Mouse (Mus musculus) intestine, postnatal 0 days (tissue): ENCODE results near the gene Dock2. TPM values are rescaled to one million over a fixed set of nuclear protein-coding genes. Genes with fewer than 3 reads are reported as not detected.

Source experiments
- ATAC-seq: fragments of 200-750 bp; cut with Nextera tagmentation; 2 replicates; pipeline ENCODE4 v1.8.0; 2017; ENCODE audit warnings: mild to moderate bottlenecking, moderate TSS enrichment, moderate library complexity
- H3K27ac ChIP-seq: fragments of 300-500 bp; sonication (generic); 2 replicates; pipeline ENCODE4 v1.5.1; 2014; ENCODE audit warnings: mild to moderate bottlenecking, low read depth, low read length, moderate library complexity
- H3K27me3 ChIP-seq: fragments of 300-500 bp; sonication (generic); replicated peaks from 2 replicates; pipeline ENCODE4 v1.6.1; 2014; ENCODE audit warnings: low read length, mixed read lengths; ENCODE audit not compliant: control insufficient read depth, insufficient read depth
- H3K36me3 ChIP-seq: fragments of 300-500 bp; sonication (generic); 2 replicates; pipeline ENCODE4 v1.6.1; 2014; ENCODE audit warnings: mild to moderate bottlenecking, moderate library complexity; ENCODE audit not compliant: control insufficient read depth, insufficient read depth
- H3K4me1 ChIP-seq: fragments of 300-500 bp; sonication (generic); replicated peaks from 2 replicates; pipeline ENCODE4 v1.6.1; 2014; ENCODE audit warnings: antibody characterized with exemption, low read length, mixed read lengths; ENCODE audit not compliant: control insufficient read depth, insufficient read depth
- H3K4me2 ChIP-seq: fragments of 300-500 bp; sonication (generic); replicated peaks from 2 replicates; pipeline ENCODE4 v1.6.1; 2014; ENCODE audit warnings: low read depth, mild to moderate bottlenecking, moderate library complexity
- H3K4me3 ChIP-seq: fragments of 300-500 bp; sonication (generic); 2 replicates; pipeline ENCODE4 v1.5.1; 2014; ENCODE audit warnings: low read depth, low read length
- H3K9ac ChIP-seq: fragments of 300-500 bp; sonication (generic); 2 replicates; pipeline ENCODE4 v1.6.1; 2014; ENCODE audit warnings: mild to moderate bottlenecking, low read depth, low read length
- H3K9me3 ChIP-seq: fragments of 300-500 bp; sonication (generic); 2 replicates; pipeline ENCODE4 v1.6.1; 2016; ENCODE audit warnings: mixed run types; ENCODE audit not compliant: control insufficient read depth
- CTCF ChIP-seq: sonication (generic); IDR thresholded peaks from 2 replicates; pipeline ENCODE4 v1.5.1; 2016; ENCODE audit warnings: low read depth, mild to moderate bottlenecking, control low read depth, antibody characterized with exemption, moderate library complexity
- WGBS: fragments of 180-500 bp; shearing (Covaris S2); extraction: QIAGEN DNeasy Blood & Tissue Kit; methylation state at CpG from one replicate; pipeline ENCODE4 v1.1.7; 2014; 5-methylcytosine and 5-hydroxymethylcytosine counted together
- polyA plus RNA-seq: library from polyadenylated mRNA; unstranded; fragments of >200 nt; fragmentation: Nextera tagmentation; extraction: Ambion mirVana; gene quantifications from 2 replicates; pipeline ENCODE4 v1.2.1, GENCODE M21; 2015

Gene Dock2
- polyA plus RNA-seq, 1 experiment from 2014 or later: 0.60 TPM

DNA sequence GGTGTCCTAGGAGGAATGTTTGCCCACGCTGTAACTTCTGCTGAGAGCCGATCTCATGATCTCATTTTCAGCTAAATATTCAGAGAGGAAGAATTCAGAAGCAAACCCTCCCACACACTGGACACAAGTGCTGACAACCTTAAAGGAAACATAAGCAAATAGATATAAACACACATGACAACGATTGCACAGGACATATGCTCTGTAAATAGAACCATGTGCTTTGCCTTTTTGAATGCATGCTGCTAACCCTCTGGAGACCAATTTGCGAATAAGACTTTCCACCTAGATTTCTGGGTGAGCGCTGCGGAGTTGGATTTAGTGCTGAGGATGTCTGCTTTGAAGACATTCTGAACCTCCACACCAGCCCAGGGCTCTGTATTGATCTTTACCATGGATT lies 79.8 kb downstream of the Dock2 start:
- H3K4me3 ChIP-seq: no peak overlapping the region
- H3K9me3 ChIP-seq: no peaks in the 10 kb centered on the region
- ATAC-seq: no peak
- no peak for TF ChIP-seq CTCF
- no peaks in the 10 kb centered on the region for H3K36me3 ChIP-seq
- no peaks in the 10 kb centered on the region for H3K27me3 ChIP-seq
- WGBS: 52% methylated on average over 6 of the region's 6 CpGs
- no peak overlapping the region for H3K4me2 ChIP-seq
- H3K27ac ChIP-seq: no peak overlapping the region
- H3K9ac ChIP-seq: no peak overlapping the region
- H3K4me1 ChIP-seq: no peaks in the 10 kb centered on the region

DNA sequence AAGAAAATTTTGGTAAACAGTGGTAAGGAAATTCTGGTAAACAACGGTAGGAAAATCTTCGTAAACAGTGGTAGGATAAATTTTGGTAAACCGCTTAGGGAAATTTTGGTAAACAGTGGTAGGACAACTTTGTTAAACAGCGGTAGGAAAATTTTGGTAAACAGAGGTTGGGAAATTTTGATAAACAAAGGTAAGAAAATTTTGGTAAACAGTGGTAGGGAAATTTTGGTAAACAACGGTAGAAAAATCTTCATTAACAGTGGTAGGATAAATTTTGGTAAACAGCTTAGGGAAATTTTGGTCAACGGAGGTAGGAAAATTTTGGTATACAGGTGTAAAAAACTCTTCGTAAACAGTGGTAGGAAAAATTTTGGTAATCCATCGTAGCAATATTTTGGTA lies 101.9 kb downstream of the Dock2 start:
- Histone ChIP-seq H3K27me3 (no peaks in the 10 kb centered on the region), H3K36me3 (no peaks in the 10 kb centered on the region), H3K9me3 (peaks cover 10% of the 10 kb centered on the region; the same call in 1 of the 2 replicates), H3K4me2 (no peak overlapping the region), H3K4me1 (no peaks in the 10 kb centered on the region), H3K9ac (no peak overlapping the region), H3K4me3 (no peak overlapping the region), H3K27ac (no peak overlapping the region)
- WGBS: 52% methylated on average over 8 of the region's 8 CpGs
- no peak for TF ChIP-seq CTCF
- ATAC-seq: peak; percentile 63

DNA sequence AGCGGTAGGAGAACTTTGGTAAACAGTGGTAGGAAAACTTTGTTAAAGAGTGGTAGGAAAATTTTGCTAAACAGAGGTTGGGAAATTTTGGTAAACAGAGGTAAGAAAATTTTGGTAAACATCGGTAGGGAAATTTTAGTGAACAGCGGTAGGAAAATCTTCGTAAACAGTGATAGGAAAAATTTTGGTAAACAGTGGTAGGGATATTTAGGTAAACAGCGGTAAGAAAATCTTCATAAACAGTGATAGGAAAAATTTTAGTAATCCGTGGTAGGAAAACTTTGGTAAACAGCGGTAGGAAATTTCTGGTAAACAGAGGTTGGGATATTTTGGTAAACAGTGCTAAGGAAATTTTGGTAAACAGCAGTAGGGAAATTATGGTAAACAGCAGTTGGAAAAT lies 239.1 kb downstream of the Dock2 start:
- 82% methylated on average over 7 of the region's 7 CpGs for WGBS
- no peak for TF ChIP-seq CTCF
- no peak for ATAC-seq
- H3K4me3 ChIP-seq: no peak overlapping the region
- H3K27me3 ChIP-seq: no peaks in the 10 kb centered on the region
- H3K4me1 ChIP-seq: no peaks in the 10 kb centered on the region
- no peak overlapping the region for H3K4me2 ChIP-seq
- H3K9ac ChIP-seq: no peak overlapping the region
- no peak overlapping the region for H3K27ac ChIP-seq
- H3K36me3 ChIP-seq: no peaks in the 10 kb centered on the region
- H3K9me3 ChIP-seq: peaks cover 11% of the 10 kb centered on the region; the same call in 1 of the 2 replicates

GRCm38 (mm10) chr11:34532131-34532530 lies 251.6 kb downstream of the Dock2 start:
- no peaks in the 10 kb centered on the region for H3K36me3 ChIP-seq

GRCm38 (mm10) chr11:34530971-34531370 lies 252.7 kb downstream of the Dock2 start:
- WGBS: 85% methylated on average over 3 of the region's 3 CpGs
- Histone ChIP-seq H3K27ac (no peak overlapping the region), H3K4me2 (no peak overlapping the region), H3K9me3 (no peaks in the 10 kb centered on the region), H3K9ac (no peak overlapping the region), H3K36me3 (no peaks in the 10 kb centered on the region), H3K4me3 (no peak overlapping the region), H3K4me1 (no peaks in the 10 kb centered on the region), H3K27me3 (no peaks in the 10 kb centered on the region)
- no peak for ATAC-seq
- TF ChIP-seq CTCF: no peak

More at GRCm38 (mm10) chr11:34532131-34532530, 251.6 kb downstream of the Dock2 start:
- no peak for TF ChIP-seq CTCF
- no peak overlapping the region for H3K4me2 ChIP-seq
- H3K4me3 ChIP-seq: no peak overlapping the region
- H3K27ac ChIP-seq: no peak overlapping the region
- no peaks in the 10 kb centered on the region for H3K9me3 ChIP-seq
- no peaks in the 10 kb centered on the region for H3K27me3 ChIP-seq
- ATAC-seq: no peak
- WGBS: 91% methylated on average over 10 of the region's 10 CpGs
- no peaks in the 10 kb centered on the region for H3K4me1 ChIP-seq
- no peak overlapping the region for H3K9ac ChIP-seq

- H3K36me3 ChIP-seq: no peaks in the 10 kb centered on the region
- H3K4me3 ChIP-seq: no peak overlapping the region
- H3K27ac ChIP-seq: no peak overlapping the region
- no peaks in the 10 kb centered on the region for H3K9me3 ChIP-seq
- no peaks in the 10 kb centered on the region for H3K27me3 ChIP-seq
- 83% methylated on average over 4 of the region's 4 CpGs for WGBS
- no peak for TF ChIP-seq CTCF
- H3K4me2 ChIP-seq: no peak overlapping the region
- no peaks in the 10 kb centered on the region for H3K4me1 ChIP-seq
- no peak for ATAC-seq
- H3K9ac ChIP-seq: no peak overlapping the region
Observed at GRCm38 (mm10) chr11:34528006-34528405, 255.7 kb downstream of the Dock2 start.

- H3K27ac ChIP-seq: no peak overlapping the region
- H3K36me3 ChIP-seq: no peaks in the 10 kb centered on the region
- no peak overlapping the region for H3K9ac ChIP-seq
- no peaks in the 10 kb centered on the region for H3K4me1 ChIP-seq
- no peaks in the 10 kb centered on the region for H3K27me3 ChIP-seq
- TF ChIP-seq CTCF: no peak
- ATAC-seq: no peak
- 88% methylated on average over 5 of the region's 5 CpGs for WGBS
- H3K9me3 ChIP-seq: no peaks in the 10 kb centered on the region
- H3K4me2 ChIP-seq: no peak overlapping the region
- H3K4me3 ChIP-seq: no peak overlapping the region
Observed at GRCm38 (mm10) chr11:34527238-34527637, 256.5 kb downstream of the Dock2 start.
